Mouse (Mus musculus) midbrain, embryonic 15.5 days (tissue): ENCODE data around the gene Atrx. TPM values are rescaled to one million over a fixed set of nuclear protein-coding genes. Genes with fewer than 3 reads are reported as not detected.
A peak's percentile ranks its signal among the peaks of the same experiment; 100 is the strongest.
"Not testable (repeated sequence)": the region's sequence is repeated elsewhere in the genome, so short reads cannot be mapped to it uniquely, and the experiment has no call there.

Experiments
- ATAC-seq: fragments of 200-750 bp; cut with Nextera tagmentation; replicated peaks from 2 replicates; pipeline ENCODE4 v1.8.0; 2017; ENCODE audit warnings: moderate TSS enrichment
- H3K27ac ChIP-seq: fragments of 300-500 bp; sonication (generic); 2 replicates; pipeline ENCODE4 v1.5.1; 2015; ENCODE audit warnings: mild to moderate bottlenecking, inconsistent platforms
- H3K27me3 ChIP-seq: fragments of 300-500 bp; sonication (generic); replicated peaks from 2 replicates; pipeline ENCODE4 v1.6.1; 2015; ENCODE audit warnings: inconsistent platforms
- H3K36me3 ChIP-seq: fragments of 300-500 bp; sonication (generic); replicated peaks from 2 replicates; pipeline ENCODE4 v1.6.1; 2015; ENCODE audit warnings: inconsistent platforms
- H3K4me1 ChIP-seq: fragments of 300-500 bp; sonication (generic); 2 replicates; pipeline ENCODE4 v1.6.1; 2015; ENCODE audit warnings: inconsistent platforms
- H3K4me2 ChIP-seq: fragments of 300-500 bp; sonication (generic); 2 replicates; pipeline ENCODE4 v1.6.1; 2015; ENCODE audit warnings: inconsistent platforms, mild to moderate bottlenecking, moderate library complexity
- H3K4me3 ChIP-seq: fragments of 300-500 bp; sonication (generic); 2 replicates; pipeline ENCODE4 v1.5.1; 2015; ENCODE audit warnings: mild to moderate bottlenecking, inconsistent platforms
- H3K9ac ChIP-seq: fragments of 300-500 bp; sonication (generic); 2 replicates; pipeline ENCODE4 v1.6.1; 2015; ENCODE audit warnings: mild to moderate bottlenecking, inconsistent platforms
- H3K9me3 ChIP-seq: fragments of 300-500 bp; sonication (generic); 2 replicates; pipeline ENCODE4 v1.6.1; 2016; ENCODE audit warnings: inconsistent platforms
- WGBS: fragments of 180-500 bp; shearing (Covaris S2); methylation state at CpG from one replicate; pipeline ENCODE4 v1.1.7; 2015; ENCODE audit warnings: mixed read lengths; 5-methylcytosine and 5-hydroxymethylcytosine counted together
- polyA plus RNA-seq: library from polyadenylated mRNA; unstranded; fragments of >200 nt; fragmentation: Nextera tagmentation; extraction: Ambion mirVana; gene quantifications from 2 replicates; pipeline ENCODE4 v1.2.1, GENCODE M21; 2015

Gene Atrx
- polyA plus RNA-seq, 1 experiment from 2014 or later, result 279 TPM

- Histone ChIP-seq H3K27me3 (no peaks in the 10 kb centered on the region), H3K9me3 (no peaks in the 10 kb centered on the region), H3K4me2 (no peak overlapping the region), H3K9ac (no peak overlapping the region), H3K4me1 (peaks cover 13% of the 10 kb centered on the region), H3K36me3 (no peaks in the 10 kb centered on the region), H3K27ac (no peak overlapping the region), H3K4me3 (no peak overlapping the region)
- ATAC-seq, result no peak
- WGBS, result no CpG with 5 or more reads among the region's 1 CpGs
These were observed 5.3 kb downstream of the Atrx start for GRCm38 (mm10) chrX:105923896-105924295.

- WGBS, result 88% methylated on average over 7 of the region's 7 CpGs
- H3K4me3 ChIP-seq, H3K4me2 ChIP-seq, H3K36me3 ChIP-seq, H3K27ac ChIP-seq, H3K9ac ChIP-seq, H3K27me3 ChIP-seq, H3K9me3 ChIP-seq, ATAC-seq: not testable (repeated sequence)
- peaks cover 13% of the 10 kb centered on the region for H3K4me1 ChIP-seq
These were observed 6.2 kb downstream of the Atrx start for GRCm38 (mm10) chrX:105922986-105923385.

GRCm38 (mm10) chrX:105921421-105921820 lies 7.8 kb downstream of the Atrx start:
- peaks cover 5% of the 10 kb centered on the region for H3K4me1 ChIP-seq
- H3K27me3 ChIP-seq, result no peaks in the 10 kb centered on the region
- H3K4me2 ChIP-seq, result no peak overlapping the region
- no peaks in the 10 kb centered on the region for H3K9me3 ChIP-seq
- ATAC-seq, result no peak
- no peak overlapping the region for H3K9ac ChIP-seq
- no peaks in the 10 kb centered on the region for H3K36me3 ChIP-seq
- 89% methylated on average over 2 of the region's 2 CpGs for WGBS
- H3K4me3 ChIP-seq, result no peak overlapping the region
- H3K27ac ChIP-seq, result no peak overlapping the region

- no peaks in the 10 kb centered on the region for H3K9me3 ChIP-seq
- 76% methylated on average over 3 of the region's 3 CpGs for WGBS
- H3K4me1 ChIP-seq, result no peaks in the 10 kb centered on the region
- no peak for ATAC-seq
- no peak overlapping the region for H3K4me2 ChIP-seq
- no peak overlapping the region for H3K4me3 ChIP-seq
- no peaks in the 10 kb centered on the region for H3K36me3 ChIP-seq
- no peaks in the 10 kb centered on the region for H3K27me3 ChIP-seq
- H3K9ac ChIP-seq, result no peak overlapping the region
- no peak overlapping the region for H3K27ac ChIP-seq
These were observed 17.5 kb downstream of the Atrx start for GRCm38 (mm10) chrX:105911728-105912127.

GRCm38 (mm10) chrX:105901611-105902010 lies 27.6 kb downstream of the Atrx start:
- Histone ChIP-seq H3K27ac (no peak overlapping the region), H3K4me2 (no peak overlapping the region), H3K36me3 (no peaks in the 10 kb centered on the region), H3K4me3 (no peak overlapping the region), H3K27me3 (no peaks in the 10 kb centered on the region), H3K9me3 (no peaks in the 10 kb centered on the region), H3K9ac (no peak overlapping the region), H3K4me1 (no peaks in the 10 kb centered on the region)
- ATAC-seq, result no peak
- 51% methylated on average over 1 of the region's 1 CpGs for WGBS

GRCm38 (mm10) chrX:105886921-105887320 lies 42.3 kb downstream of the Atrx start:
- no peak overlapping the region for H3K9ac ChIP-seq
- no peak for ATAC-seq
- no peak overlapping the region for H3K27ac ChIP-seq
- H3K36me3 ChIP-seq, result no peaks in the 10 kb centered on the region
- no peaks in the 10 kb centered on the region for H3K9me3 ChIP-seq
- no peak overlapping the region for H3K4me3 ChIP-seq
- H3K27me3 ChIP-seq, result no peaks in the 10 kb centered on the region
- H3K4me2 ChIP-seq, result no peak overlapping the region
- 90% methylated on average over 2 of the region's 2 CpGs for WGBS
- no peaks in the 10 kb centered on the region for H3K4me1 ChIP-seq

- no peaks in the 10 kb centered on the region for H3K4me1 ChIP-seq
- H3K27ac ChIP-seq, result no peak overlapping the region
- no peaks in the 10 kb centered on the region for H3K9me3 ChIP-seq
- no peaks in the 10 kb centered on the region for H3K27me3 ChIP-seq
- 86% methylated on average over 5 of the region's 5 CpGs for WGBS
- no peaks in the 10 kb centered on the region for H3K36me3 ChIP-seq
- H3K9ac ChIP-seq, result no peak overlapping the region
- ATAC-seq, result no peak
- no peak overlapping the region for H3K4me3 ChIP-seq
- no peak overlapping the region for H3K4me2 ChIP-seq
These were observed 64.8 kb downstream of the Atrx start for GRCm38 (mm10) chrX:105864367-105864766.

- H3K4me1 ChIP-seq, result no peaks in the 10 kb centered on the region
- H3K9ac ChIP-seq, result no peak overlapping the region
- H3K27me3 ChIP-seq, result no peaks in the 10 kb centered on the region
- H3K4me2 ChIP-seq, result no peak overlapping the region
- ATAC-seq, result no peak
- no peak overlapping the region for H3K27ac ChIP-seq
- no peak overlapping the region for H3K4me3 ChIP-seq
- H3K9me3 ChIP-seq, result no peaks in the 10 kb centered on the region
- 93% methylated on average over 5 of the region's 5 CpGs for WGBS
- peaks cover 3% of the 10 kb centered on the region; the same call in 1 of the 2 replicates for H3K36me3 ChIP-seq
These were observed 104.7 kb downstream of the Atrx start for GRCm38 (mm10) chrX:105824462-105824861.

- H3K4me1 ChIP-seq, result no peaks in the 10 kb centered on the region
- H3K4me3 ChIP-seq, result no peak overlapping the region
- no peaks in the 10 kb centered on the region for H3K36me3 ChIP-seq
- no peak overlapping the region for H3K27ac ChIP-seq
- peak; percentile 61; the same call in 1 of the 2 replicates for ATAC-seq
- 61% methylated on average over 8 of the region's 8 CpGs for WGBS
- H3K4me2 ChIP-seq, result no peak overlapping the region
- H3K9ac ChIP-seq, result no peak overlapping the region
- H3K27me3 ChIP-seq, result no peaks in the 10 kb centered on the region
- no peaks in the 10 kb centered on the region for H3K9me3 ChIP-seq
These were observed 134.3 kb downstream of the Atrx start for GRCm38 (mm10) chrX:105794806-105795403.

- no peaks in the 10 kb centered on the region for H3K9me3 ChIP-seq
- 0 out of 2 replicates have a peak, but pooled peaks cover 2% of the 10 kb centered on the region for H3K27me3 ChIP-seq
- no peak overlapping the region for H3K4me2 ChIP-seq
- 87% methylated on average over 5 of the region's 5 CpGs for WGBS
- H3K4me1 ChIP-seq, result no peaks in the 10 kb centered on the region
- no peak for ATAC-seq
- no peak overlapping the region for H3K4me3 ChIP-seq
- no peak overlapping the region for H3K27ac ChIP-seq
- no peak overlapping the region for H3K9ac ChIP-seq
- H3K36me3 ChIP-seq, result no peaks in the 10 kb centered on the region
These were observed 155.9 kb downstream of the Atrx start for GRCm38 (mm10) chrX:105773281-105773680.

GRCm38 (mm10) chrX:105767932-105768331 lies 161.3 kb downstream of the Atrx start:
- Histone ChIP-seq H3K9ac (no peak overlapping the region), H3K27me3 (peaks cover 30% of the 10 kb centered on the region), H3K4me1 (peaks cover 7% of the 10 kb centered on the region; the same call in 1 of the 2 replicates), H3K4me3 (no peak overlapping the region), H3K36me3 (no peaks in the 10 kb centered on the region), H3K9me3 (no peaks in the 10 kb centered on the region), H3K4me2 (no peak overlapping the region), H3K27ac (no peak overlapping the region)
- ATAC-seq, result no peak
- 79% methylated on average over 3 of the region's 3 CpGs for WGBS

- Histone ChIP-seq H3K27me3 (peaks cover 35% of the 10 kb centered on the region), H3K9me3 (no peaks in the 10 kb centered on the region), H3K36me3 (no peaks in the 10 kb centered on the region), H3K4me1 (peaks cover 8% of the 10 kb centered on the region; the same call in 1 of the 2 replicates), H3K4me2 (no peak overlapping the region), H3K4me3 (no peak overlapping the region), H3K27ac (no peak overlapping the region), H3K9ac (no peak overlapping the region)
- ATAC-seq, result no peak
- WGBS, result 42% methylated on average over 9 of the region's 9 CpGs
These were observed 161.9 kb downstream of the Atrx start for GRCm38 (mm10) chrX:105767177-105767764.

GRCm38 (mm10) chrX:105766013-105766412 lies 163.2 kb downstream of the Atrx start:
- Histone ChIP-seq H3K36me3 (no peaks in the 10 kb centered on the region), H3K27me3 (peaks cover 40% of the 10 kb centered on the region), H3K4me3 (no peak overlapping the region), H3K4me1 (peaks cover 8% of the 10 kb centered on the region; the same call in 1 of the 2 replicates), H3K27ac (no peak overlapping the region), H3K9ac (no peak overlapping the region), H3K9me3 (no peaks in the 10 kb centered on the region), H3K4me2 (no peak overlapping the region)
- ATAC-seq, result no peak
- 37% methylated on average over 6 of the region's 6 CpGs for whole genome bisulfite sequencing
